Mouse (Mus musculus) spleen, postnatal 4 days (tissue): ENCODE data around the gene Ccdc50.
A peak's percentile ranks its signal among the peaks of the same experiment; 100 is the strongest.

ENCODE experiments used
- DNase-seq, 2 experiments: peaks; one replicate each; pipeline ENCODE4 v3.0.0; 2022; ENCODE audit warnings: low spot score in 2 of 2

Ccdc50 gene

GRCm38 (mm10) chr16:27388761-27389451 is at the start of gene Ccdc50:
Gene Ccdc50, plus strand, starts transcription at chr16:27388869.
- peak; percentile 55 to 79 for DNase-seq

GRCm38 (mm10) chr16:27347521-27347920 is 41.1 kb upstream of the Ccdc50 start:
- no peak for DNase-seq

GRCm38 (mm10) chr16:27348359-27348758 is 40.3 kb upstream of the Ccdc50 start:
- DNase-seq = no peak

GRCm38 (mm10) chr16:27349235-27349634 is 39.4 kb upstream of the Ccdc50 start:
- no peak for DNase-seq

GRCm38 (mm10) chr16:27349878-27350532 is 38.7 kb upstream of the Ccdc50 start:
- no peak for DNase-seq

- no peak for DNase-seq
Measured at GRCm38 (mm10) chr16:27354464-27354863, 34.2 kb upstream of the Ccdc50 start.

- DNase-seq = no peak
Measured at GRCm38 (mm10) chr16:27360059-27360458, 28.6 kb upstream of the Ccdc50 start.

GRCm38 (mm10) chr16:27370191-27370590 is 18.5 kb upstream of the Ccdc50 start, which contains the start of gene Uts2b:
Gene Uts2b, minus strand, starts transcription at chr16:27370239.
- no peak for DNase-seq

GRCm38 (mm10) chr16:27370700-27371099 is 18.0 kb upstream of the Ccdc50 start:
- DNase-seq = no peak

- no peak for DNase-seq
Measured at GRCm38 (mm10) chr16:27374139-27374538, 14.5 kb upstream of the Ccdc50 start.

- no peak for DNase-seq
Measured at GRCm38 (mm10) chr16:27375318-27375717, 13.4 kb upstream of the Ccdc50 start.

- DNase-seq = no peak
Measured at GRCm38 (mm10) chr16:27376556-27376955, 12.1 kb upstream of the Ccdc50 start.

GRCm38 (mm10) chr16:27382217-27382616 is 6.5 kb upstream of the Ccdc50 start:
- DNase-seq = no peak

GRCm38 (mm10) chr16:27384893-27385603 is 3.6 kb upstream of the Ccdc50 start:
- DNase-seq = no peak

GRCm38 (mm10) chr16:27385649-27386048 is 3.0 kb upstream of the Ccdc50 start:
- DNase-seq = no peak

GRCm38 (mm10) chr16:27386850-27387407 is 1.7 kb upstream of the Ccdc50 start:
- DNase-seq = no peak

- no peak for DNase-seq
Measured at GRCm38 (mm10) chr16:27387634-27388611, 746 bp upstream of the Ccdc50 start.

- no peak for DNase-seq
Measured at GRCm38 (mm10) chr16:27389534-27390282, 1.0 kb downstream of the Ccdc50 start.

GRCm38 (mm10) chr16:27390306-27390705 is 1.6 kb downstream of the Ccdc50 start:
- DNase-seq = no peak

- DNase-seq = no peak
Measured at GRCm38 (mm10) chr16:27391845-27392244, 3.2 kb downstream of the Ccdc50 start.
